Mouse (Mus musculus): Measurements from ENCODE around the gene Ankrd28. TPM values are rescaled to one million over a fixed set of nuclear protein-coding genes. Genes with fewer than 3 reads are reported as not detected.

Ankrd28 gene
- polyA plus RNA-seq, 1 experiment from 2014 or later = 3.6 TPM

- H3K4me1 ChIP-seq (replicated peaks; ENCODE audit: control insufficient read depth, insufficient read depth) = no peaks in the 10 kb centered on the region
- TF ChIP-seq CTCF (IDR thresholded peaks at IDR 0.05; ENCODE audit: low read depth) (no peak), EP300 (optimal IDR thresholded peaks at IDR 0.05) (no peak)
- no peak overlapping the region for H3K4me3 ChIP-seq (ENCODE audit: low read depth, low read length)
- no peaks in the 10 kb centered on the region for H3K27me3 ChIP-seq (ENCODE audit: control insufficient read depth, insufficient read depth, low read length)
- DNase-seq (ENCODE audit: low spot score) (no peak), ATAC-seq (ENCODE audit: low FRiP score, low TSS enrichment) (no peak)
- H3K27ac ChIP-seq (replicated peaks) = no peak overlapping the region
- H3K4me2 ChIP-seq (replicated peaks; ENCODE audit: low read depth) = no peak overlapping the region
- no peaks in the 10 kb centered on the region for H3K36me3 ChIP-seq (ENCODE audit: control insufficient read depth, insufficient read depth, low read length)
- H3K9me3 ChIP-seq (ENCODE audit: control insufficient read depth, low read length) = no peaks in the 10 kb centered on the region
- H3K9ac ChIP-seq (ENCODE audit: low read length) = no peak overlapping the region
- 80% methylated on average over 5 of the region's 5 CpGs for WGBS
These were observed 30.0 kb downstream of the Ankrd28 start for GRCm38 (mm10) chr14:31800446-31800845.

- Histone ChIP-seq H3K27ac (replicated peaks) (no peak overlapping the region), H3K4me3 (ENCODE audit: low read depth, low read length) (no peak overlapping the region), H3K9me3 (ENCODE audit: control insufficient read depth, low read length) (no peaks in the 10 kb centered on the region), H3K4me2 (replicated peaks; ENCODE audit: low read depth) (no peak overlapping the region), H3K36me3 (ENCODE audit: control insufficient read depth, insufficient read depth, low read length) (no peaks in the 10 kb centered on the region), H3K4me1 (replicated peaks; ENCODE audit: control insufficient read depth, insufficient read depth) (no peaks in the 10 kb centered on the region), H3K27me3 (ENCODE audit: control insufficient read depth, insufficient read depth, low read length) (no peaks in the 10 kb centered on the region), H3K9ac (ENCODE audit: low read length) (no peak overlapping the region; the same call in 1 of the 2 replicates)
- DNase-seq (ENCODE audit: low spot score) (no peak), ATAC-seq (ENCODE audit: low FRiP score, low TSS enrichment) (no peak)
- WGBS = 69% methylated on average over 10 of the region's 10 CpGs
- TF ChIP-seq EP300 (optimal IDR thresholded peaks at IDR 0.05) (no peak), CTCF (IDR thresholded peaks at IDR 0.05; ENCODE audit: low read depth) (no peak)
These were observed 31.5 kb downstream of the Ankrd28 start for GRCm38 (mm10) chr14:31798937-31799336.

- TF ChIP-seq CTCF (IDR thresholded peaks at IDR 0.05; ENCODE audit: low read depth) (no peak), EP300 (optimal IDR thresholded peaks at IDR 0.05) (no peak)
- H3K9ac ChIP-seq (ENCODE audit: low read length) = no peak overlapping the region
- H3K4me3 ChIP-seq (ENCODE audit: low read depth, low read length) = no peak overlapping the region
- no peaks in the 10 kb centered on the region for H3K27me3 ChIP-seq (ENCODE audit: control insufficient read depth, insufficient read depth, low read length)
- H3K9me3 ChIP-seq (ENCODE audit: control insufficient read depth, low read length) = no peaks in the 10 kb centered on the region
- 41% methylated on average over 1 of the region's 1 CpGs for WGBS
- no peaks in the 10 kb centered on the region for H3K4me1 ChIP-seq (replicated peaks; ENCODE audit: control insufficient read depth, insufficient read depth)
- H3K4me2 ChIP-seq (replicated peaks; ENCODE audit: low read depth) = no peak overlapping the region
- no peak for DNase-seq (ENCODE audit: low spot score)
- ATAC-seq (ENCODE audit: low FRiP score, low TSS enrichment) = no peak
- no peaks in the 10 kb centered on the region for H3K36me3 ChIP-seq (ENCODE audit: control insufficient read depth, insufficient read depth, low read length)
- no peak overlapping the region for H3K27ac ChIP-seq (replicated peaks)
These were observed 34.9 kb downstream of the Ankrd28 start for GRCm38 (mm10) chr14:31795535-31795934.

GRCm38 (mm10) chr14:31794776-31795126 is 35.7 kb downstream of the Ankrd28 start:
- Histone ChIP-seq H3K4me3 (ENCODE audit: low read depth, low read length) (no peak overlapping the region), H3K4me1 (replicated peaks; ENCODE audit: control insufficient read depth, insufficient read depth) (no peaks in the 10 kb centered on the region), H3K27me3 (ENCODE audit: control insufficient read depth, insufficient read depth, low read length) (no peaks in the 10 kb centered on the region), H3K27ac (replicated peaks) (no peak overlapping the region), H3K4me2 (replicated peaks; ENCODE audit: low read depth) (no peak overlapping the region), H3K9ac (ENCODE audit: low read length) (no peak overlapping the region), H3K36me3 (ENCODE audit: control insufficient read depth, insufficient read depth, low read length) (no peaks in the 10 kb centered on the region), H3K9me3 (ENCODE audit: control insufficient read depth, low read length) (no peaks in the 10 kb centered on the region)
- TF ChIP-seq CTCF (IDR thresholded peaks at IDR 0.05; ENCODE audit: low read depth) (no peak), EP300 (optimal IDR thresholded peaks at IDR 0.05) (no peak)
- WGBS = 24% methylated on average over 1 of the region's 1 CpGs
- ATAC-seq (ENCODE audit: low FRiP score, low TSS enrichment) (no peak), DNase-seq (ENCODE audit: low spot score) (no peak)

GRCm38 (mm10) chr14:31793979-31794775 is 36.3 kb downstream of the Ankrd28 start:
- TF ChIP-seq CTCF (IDR thresholded peaks at IDR 0.05; ENCODE audit: low read depth) = peak; percentile 73
- no peak for TF ChIP-seq EP300 (optimal IDR thresholded peaks at IDR 0.05)
- Histone ChIP-seq H3K9me3 (ENCODE audit: control insufficient read depth, low read length) (no peaks in the 10 kb centered on the region), H3K27ac (replicated peaks) (no peak overlapping the region), H3K4me3 (ENCODE audit: low read depth, low read length) (no peak overlapping the region), H3K4me1 (replicated peaks; ENCODE audit: control insufficient read depth, insufficient read depth) (no peaks in the 10 kb centered on the region), H3K9ac (ENCODE audit: low read length) (no peak overlapping the region), H3K4me2 (replicated peaks; ENCODE audit: low read depth) (no peak overlapping the region), H3K27me3 (ENCODE audit: control insufficient read depth, insufficient read depth, low read length) (no peaks in the 10 kb centered on the region), H3K36me3 (ENCODE audit: control insufficient read depth, insufficient read depth, low read length) (no peaks in the 10 kb centered on the region)
- ATAC-seq (ENCODE audit: low FRiP score, low TSS enrichment) = peak; percentile 73; the same call in 1 of the 2 replicates
- peak; percentile 16 for DNase-seq (ENCODE audit: low spot score)
- WGBS = 49% methylated on average over 4 of the region's 4 CpGs

GRCm38 (mm10) chr14:31790797-31791196 is 39.7 kb downstream of the Ankrd28 start:
- TF ChIP-seq EP300 (optimal IDR thresholded peaks at IDR 0.05) (no peak), CTCF (IDR thresholded peaks at IDR 0.05; ENCODE audit: low read depth) (peak; percentile 78)
- Histone ChIP-seq H3K27ac (replicated peaks) (no peak overlapping the region), H3K4me1 (replicated peaks; ENCODE audit: control insufficient read depth, insufficient read depth) (no peaks in the 10 kb centered on the region), H3K9ac (ENCODE audit: low read length) (no peak overlapping the region), H3K4me2 (replicated peaks; ENCODE audit: low read depth) (no peak overlapping the region), H3K36me3 (ENCODE audit: control insufficient read depth, insufficient read depth, low read length) (no peaks in the 10 kb centered on the region), H3K27me3 (ENCODE audit: control insufficient read depth, insufficient read depth, low read length) (no peaks in the 10 kb centered on the region), H3K9me3 (ENCODE audit: control insufficient read depth, low read length) (no peaks in the 10 kb centered on the region), H3K4me3 (ENCODE audit: low read depth, low read length) (no peak overlapping the region)
- ATAC-seq (ENCODE audit: low FRiP score, low TSS enrichment) (no peak), DNase-seq (ENCODE audit: low spot score) (no peak)
- 42% methylated on average over 1 of the region's 1 CpGs for WGBS
